Mouse (Mus musculus) embryonic fibroblast, embryonic 13.5 days (primary cell): ENCODE measurements around the gene Cd86.

Experiments
- CTCF ChIP-seq: IDR thresholded peaks from 2 replicates; pipeline ENCODE4 v1.5.1; 2011; ENCODE audit warnings: mild to moderate bottlenecking, control low read depth, low read length, moderate library complexity, borderline replicate concordance; ENCODE audit not compliant: insufficient read depth
- POLR2A ChIP-seq: IDR thresholded peaks from 2 replicates; pipeline ENCODE4 v1.6.1; 2011; ENCODE audit warnings: low read depth, mild to moderate bottlenecking, control low read depth, low read length, moderate library complexity

- TF ChIP-seq CTCF (no peak), POLR2A (no peak)
Observed at GRCm38 (mm10) chr16:36681829-36682228, 15.9 kb upstream of the Cd86 start.
